Mouse (Mus musculus): ENCODE results near the gene Apopt1.

- TF ChIP-seq POLR2A (IDR thresholded peaks at IDR 0.05; ENCODE audit: low read depth, low read length), result no peak; the same call in none of the 2 replicates
- no peak for TF ChIP-seq CTCF (IDR thresholded peaks at IDR 0.05; ENCODE audit: borderline replicate concordance, insufficient read depth, low read length)
These were observed 43.9 kb upstream of the Apopt1 start for GRCm38 (mm10) chr12:111669000-111669788.
